Mouse (Mus musculus) CD4-positive, CD25-positive, alpha-beta regulatory T cell, adult 4 months (primary cell): Measurements from ENCODE around the gene Vwa5a. TPM values are rescaled to one million over a fixed set of nuclear protein-coding genes. Genes with fewer than 3 reads are reported as not detected.

Source experiments
- ATAC-seq: one replicate; pipeline ENCODE4 v1.8.0; 2017
- polyA plus RNA-seq, 2 experiments: library from polyadenylated mRNA; unstranded; fragments of 100-300 nt; shearing (Covaris generic); gene quantifications; one replicate each; pipeline ENCODE4 v1.2.1; 2017

The Vwa5a gene
- 10 to 100 TPM; 26.5 to 31.3 TPM for polyA plus RNA-seq

GRCm38 (mm10) chr9:38718102-38718501 lies at the start of gene Vwa5a:
TSS of gene Vwa5a (plus strand) at chr9:38718268.
- peak; percentile 74 for ATAC-seq

- no peak for ATAC-seq
Measured at GRCm38 (mm10) chr9:38672887-38673286, 45.2 kb upstream of the Vwa5a start.

GRCm38 (mm10) chr9:38674501-38674900 lies 43.6 kb upstream of the Vwa5a start, which contains the start of gene Olfr918:
TSS of gene Olfr918 (minus strand) at chr9:38674601.
- ATAC-seq, result no peak

GRCm38 (mm10) chr9:38718927-38719441 lies 916 bp downstream of the Vwa5a start:
- peak; percentile 46 for ATAC-seq

- ATAC-seq, result no peak
Measured at GRCm38 (mm10) chr9:38724044-38724443, 6.0 kb downstream of the Vwa5a start.

GRCm38 (mm10) chr9:38728218-38728617 lies 10.2 kb downstream of the Vwa5a start:
- ATAC-seq, result peak; percentile 56

- no peak for ATAC-seq
Measured at GRCm38 (mm10) chr9:38741408-38741807, 23.3 kb downstream of the Vwa5a start.

GRCm38 (mm10) chr9:38744619-38745315 lies 26.7 kb downstream of the Vwa5a start:
- ATAC-seq, result no peak

- ATAC-seq, result no peak
Measured at GRCm38 (mm10) chr9:38751999-38752398, 33.9 kb downstream of the Vwa5a start, which contains the start of gene Olfr920. TSS of gene Olfr920 (plus strand) at chr9:38752299.

GRCm38 (mm10) chr9:38772768-38773167 lies 54.7 kb downstream of the Vwa5a start, which contains the start of gene Olfr921:
TSS of gene Olfr921 (plus strand) at chr9:38773068.
- ATAC-seq, result no peak

- ATAC-seq, result no peak
Measured at GRCm38 (mm10) chr9:38792689-38793088, 74.6 kb downstream of the Vwa5a start.

Other genes starting within 250 kb of the Vwa5a start
- not detected for gene Olfr905, start 247.2 kb upstream of the Vwa5a start, polyA plus RNA-seq
- gene Olfr906, start 231.2 kb upstream of the Vwa5a start, polyA plus RNA-seq, result not detected
- gene Olfr907, start 222.5 kb upstream of the Vwa5a start, polyA plus RNA-seq, result not detected
- not detected for gene Olfr911-ps1, start 196.7 kb upstream of the Vwa5a start, polyA plus RNA-seq
- gene Olfr910, start 180.4 kb upstream of the Vwa5a start, polyA plus RNA-seq, result not detected
- gene Olfr912, start 138.1 kb upstream of the Vwa5a start, polyA plus RNA-seq, result under 1 TPM; 0.10 to 0.28 TPM
- not detected for gene Olfr913, start 125.5 kb upstream of the Vwa5a start, polyA plus RNA-seq
- gene Olfr914, start 113.2 kb upstream of the Vwa5a start, polyA plus RNA-seq, result not detected
- under 1 TPM in 1 of 2 experiments, not detected in 1; 0.11 TPM for gene Olfr916, start 58.4 kb upstream of the Vwa5a start, polyA plus RNA-seq
- not detected for gene Olfr917, start 52.4 kb upstream of the Vwa5a start, polyA plus RNA-seq
- under 1 TPM in 1 of 2 experiments, not detected in 1; 0.08 TPM for gene Olfr918, start 43.7 kb upstream of the Vwa5a start, polyA plus RNA-seq
- not detected for gene Olfr919, start 14.6 kb upstream of the Vwa5a start, polyA plus RNA-seq
- gene Olfr920, start 34.0 kb downstream of the Vwa5a start, polyA plus RNA-seq, result under 1 TPM; 0.09 to 0.23 TPM
- not detected for gene Olfr921, start 54.8 kb downstream of the Vwa5a start, polyA plus RNA-seq
- gene Olfr922, start 96.3 kb downstream of the Vwa5a start, polyA plus RNA-seq, result not detected
- gene Olfr923, start 108.3 kb downstream of the Vwa5a start, polyA plus RNA-seq, result not detected
- gene Olfr924, start 126.2 kb downstream of the Vwa5a start, polyA plus RNA-seq, result not detected
- not detected for gene Olfr26, start 136.8 kb downstream of the Vwa5a start, polyA plus RNA-seq
- gene Olfr926, start 158.9 kb downstream of the Vwa5a start, polyA plus RNA-seq, result not detected
- gene Olfr930, start 211.5 kb downstream of the Vwa5a start, polyA plus RNA-seq, result not detected